32 mouse cellular contexts compared by ENCODE assay signal in the genomic region with DNA sequence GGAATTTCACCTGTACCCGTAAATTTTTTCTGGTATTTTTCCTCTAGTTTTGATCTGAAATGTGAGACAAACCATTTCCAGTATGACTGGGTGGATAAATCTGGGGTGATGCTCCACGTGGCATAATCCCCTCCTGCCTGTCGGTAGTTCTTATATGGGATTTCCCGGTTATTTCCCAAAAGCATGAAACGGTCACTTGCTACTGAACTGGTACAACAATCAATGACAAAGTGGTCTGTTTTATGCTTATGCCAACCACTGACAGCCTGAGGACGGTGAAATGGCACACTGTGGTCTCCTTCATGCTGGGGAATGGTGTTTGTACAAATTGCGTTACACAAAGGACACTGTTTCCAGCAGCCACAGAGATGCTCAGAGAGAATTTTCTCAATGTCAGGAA. TPM values are rescaled to one million over a fixed set of nuclear protein-coding genes. Genes with fewer than 3 reads are reported as not detected.
"Had no signal": no experiment of that assay in that cellular context is flagged by ENCODE, and none has a peak within 500 bp of the region (broad histone marks: within the 10 kb centered on the region; RNA-seq: fewer than 3 reads in every experiment).

No protein-coding gene starts in this region.

- H3K27ac ChIP-seq: left cerebral cortex, adult 2 months; limb, embryonic 10.5 days; limb, embryonic 12.5 days; limb, embryonic 13.5 days; limb, embryonic 15.5 days; liver, embryonic 12.5 days; liver, embryonic 13.5 days; liver, embryonic 14.5 days; liver, embryonic 15.5 days; lung, embryonic 15.5 days; macrophage; midbrain, embryonic 10.5 days; midbrain, embryonic 12.5 days; midbrain, embryonic 15.5 days had no signal

- H3K9ac ChIP-seq: limb, embryonic 12.5 days; limb, embryonic 13.5 days; limb, embryonic 15.5 days; liver, embryonic 12.5 days; liver, embryonic 13.5 days; liver, embryonic 14.5 days; liver, embryonic 15.5 days; liver, postnatal 0 days; lung, embryonic 14.5 days; lung, embryonic 15.5 days; midbrain, embryonic 12.5 days; midbrain, embryonic 15.5 days had no signal

- H3K4me2 ChIP-seq: limb, embryonic 12.5 days; limb, embryonic 13.5 days; limb, embryonic 15.5 days; liver, embryonic 11.5 days; liver, embryonic 12.5 days; liver, embryonic 13.5 days; liver, embryonic 15.5 days; lung, embryonic 14.5 days; lung, embryonic 15.5 days; midbrain, embryonic 12.5 days; midbrain, embryonic 15.5 days had no signal

- H3K36me3 ChIP-seq: limb, embryonic 10.5 days; limb, embryonic 12.5 days; limb, embryonic 13.5 days; limb, embryonic 15.5 days; liver, embryonic 12.5 days; liver, embryonic 13.5 days; liver, embryonic 15.5 days; lung, embryonic 15.5 days; midbrain, embryonic 10.5 days; midbrain, embryonic 12.5 days; midbrain, embryonic 15.5 days had no signal

- ATAC-seq: liver, embryonic 12.5 days; liver, postnatal 0 days; lung, postnatal 0 days; midbrain, embryonic 15.5 days; midbrain, embryonic 16.5 days had no signal

- H3K27me3 ChIP-seq: limb, embryonic 12.5 days; limb, embryonic 13.5 days; limb, embryonic 15.5 days; liver, embryonic 12.5 days; liver, embryonic 13.5 days; lung, embryonic 15.5 days; midbrain, embryonic 12.5 days; midbrain, embryonic 15.5 days had no signal

- DNase-seq: left cerebral cortex, postnatal 4 days; liver; liver, embryonic 13.5 days; liver, postnatal 0 days; lung, adult 18-20 months; lung, adult 2 months; lung, embryonic 14.5 days; lung, postnatal 10 days; lung, postnatal 14 days; lung, postnatal 36 days; lung, postnatal 4 days; midbrain, embryonic 14.5 days had no signal

- H3K9me3 ChIP-seq: limb, embryonic 10.5 days; limb, embryonic 12.5 days; limb, embryonic 13.5 days; limb, embryonic 15.5 days; liver, embryonic 12.5 days; liver, embryonic 13.5 days; liver, embryonic 15.5 days; lung, embryonic 15.5 days; megakaryocyte, embryonic 14.5 days; midbrain, embryonic 10.5 days; midbrain, embryonic 12.5 days; midbrain, embryonic 15.5 days had no signal

- H3K4me1 ChIP-seq: limb, embryonic 10.5 days; limb, embryonic 12.5 days; limb, embryonic 13.5 days; limb, embryonic 15.5 days; liver, embryonic 12.5 days; liver, embryonic 13.5 days; liver, embryonic 15.5 days; lung, embryonic 15.5 days; megakaryocyte, embryonic 14.5 days; midbrain, embryonic 10.5 days; midbrain, embryonic 12.5 days; midbrain, embryonic 15.5 days had no signal

- H3K4me3 ChIP-seq: left cerebral cortex, adult 2 months; limb, embryonic 10.5 days; limb, embryonic 12.5 days; limb, embryonic 13.5 days; limb, embryonic 15.5 days; liver, embryonic 12.5 days; liver, embryonic 13.5 days; liver, embryonic 15.5 days; lung, embryonic 15.5 days; megakaryocyte, embryonic 14.5 days; midbrain, embryonic 10.5 days; midbrain, embryonic 12.5 days; midbrain, embryonic 15.5 days; myocyte had no signal

RNA-seq across cellular contexts. Expression of a gene that starts 36.8 kb away (rescaled TPM):
- total RNA-seq: megakaryocyte-erythroid progenitor cell, adult 5-6 weeks; monocyte, adult 5-6 weeks had no signal
